Mouse (Mus musculus) midbrain, embryonic 10.5 days (tissue): ENCODE measurements at regions not wholly inside any gene's neighbourhood (a gene's known extent, or its start where the extent isn't known, plus 50 kb on each side); places are given as distances from the start of the nearest gene placed in this dataset.

Experiments used
- DNase-seq: peaks from one replicate; pipeline ENCODE4 v3.0.0-alpha.2; 2017; ENCODE audit warnings: low spot score
- H3K27ac ChIP-seq: fragments of 300-500 bp; sonication (generic); replicated peaks from 2 replicates; pipeline ENCODE4 v1.5.1; 2016; ENCODE audit warnings: mild to moderate bottlenecking
- H3K27me3 ChIP-seq: fragments of 300-500 bp; sonication (generic); 2 replicates; pipeline ENCODE4 v1.6.1; 2016; ENCODE audit warnings: low read depth, mild to moderate bottlenecking; ENCODE audit not compliant: poor library complexity, severe bottlenecking
- H3K36me3 ChIP-seq: fragments of 300-500 bp; sonication (generic); 2 replicates; pipeline ENCODE4 v1.6.1; 2016; ENCODE audit warnings: mild to moderate bottlenecking, moderate library complexity
- H3K4me1 ChIP-seq: fragments of 300-500 bp; sonication (generic); 2 replicates; pipeline ENCODE4 v1.6.1; 2016
- H3K4me3 ChIP-seq: fragments of 300-500 bp; sonication (generic); 2 replicates; pipeline ENCODE4 v1.5.1; 2016; ENCODE audit warnings: mild to moderate bottlenecking, moderate library complexity
- H3K9me3 ChIP-seq: fragments of 300-500 bp; sonication (generic); replicated peaks from 2 replicates; pipeline ENCODE4 v1.6.1; 2016; ENCODE audit warnings: mild to moderate bottlenecking
- WGBS: fragments of 180-500 bp; shearing (Covaris S2); methylation state at CpG from one replicate; pipeline ENCODE4 v1.1.7; 2016; 5-methylcytosine and 5-hydroxymethylcytosine counted together

- H3K27me3 ChIP-seq = peaks cover 21% of the 10 kb centered on the region
- no peak overlapping the region for H3K4me3 ChIP-seq
- H3K27ac ChIP-seq = no peak overlapping the region
- DNase-seq = no peak
- 84% methylated on average over 5 of the region's 5 CpGs for WGBS
- H3K4me1 ChIP-seq = no peaks in the 10 kb centered on the region
- H3K36me3 ChIP-seq = peaks cover 3% of the 10 kb centered on the region; the same call in 1 of the 2 replicates
- H3K9me3 ChIP-seq = no peaks in the 10 kb centered on the region
Observed at GRCm38 (mm10) chr7:70300516-70300915, 66.0 kb downstream of the Nr2f2 start.

- Histone ChIP-seq H3K4me3 (no peak overlapping the region), H3K4me1 (peaks cover 40% of the 10 kb centered on the region), H3K27me3 (peaks cover 73% of the 10 kb centered on the region), H3K36me3 (0 out of 2 replicates have a peak, but pooled peaks cover 5% of the 10 kb centered on the region), H3K9me3 (peaks cover 7% of the 10 kb centered on the region; the same call in 1 of the 2 replicates), H3K27ac (no peak overlapping the region)
- DNase-seq = no peak
- WGBS = 95% methylated on average over 6 of the region's 6 CpGs
Observed at GRCm38 (mm10) chr7:70291431-70291830, 75.1 kb downstream of the Nr2f2 start.

GRCm38 (mm10) chr7:70290733-70291320, 75.7 kb downstream of the Nr2f2 start:
- Histone ChIP-seq H3K27ac (no peak overlapping the region), H3K4me1 (peaks cover 44% of the 10 kb centered on the region), H3K4me3 (no peak overlapping the region), H3K36me3 (0 out of 2 replicates have a peak, but pooled peaks cover 5% of the 10 kb centered on the region), H3K27me3 (peaks cover 79% of the 10 kb centered on the region), H3K9me3 (peaks cover 7% of the 10 kb centered on the region; the same call in 1 of the 2 replicates)
- 72% methylated on average over 8 of the region's 8 CpGs for WGBS
- DNase-seq = no peak

- Histone ChIP-seq H3K4me3 (no peak overlapping the region), H3K27me3 (peaks cover 84% of the 10 kb centered on the region), H3K27ac (no peak overlapping the region), H3K9me3 (peaks cover 7% of the 10 kb centered on the region; the same call in 1 of the 2 replicates), H3K36me3 (0 out of 2 replicates have a peak, but pooled peaks cover 5% of the 10 kb centered on the region), H3K4me1 (peaks cover 48% of the 10 kb centered on the region)
- DNase-seq = no peak
- WGBS = 20% methylated on average over 6 of the region's 6 CpGs
Observed at GRCm38 (mm10) chr7:70290277-70290676, 76.3 kb downstream of the Nr2f2 start.

GRCm38 (mm10) chr7:70288621-70289020, 77.9 kb downstream of the Nr2f2 start:
- H3K4me1 ChIP-seq = peaks cover 55% of the 10 kb centered on the region
- peaks cover 93% of the 10 kb centered on the region for H3K27me3 ChIP-seq
- H3K4me3 ChIP-seq = no peak overlapping the region
- 0 out of 2 replicates have a peak, but pooled peaks cover 5% of the 10 kb centered on the region for H3K36me3 ChIP-seq
- H3K27ac ChIP-seq = no peak overlapping the region
- WGBS = 10% methylated on average over 5 of the region's 5 CpGs
- peaks cover 7% of the 10 kb centered on the region; the same call in 1 of the 2 replicates for H3K9me3 ChIP-seq
- no peak for DNase-seq

GRCm38 (mm10) chr7:70287891-70288421, 78.6 kb downstream of the Nr2f2 start:
- peak; percentile 56 for DNase-seq
- Histone ChIP-seq H3K36me3 (0 out of 2 replicates have a peak, but pooled peaks cover 5% of the 10 kb centered on the region), H3K27me3 (peaks cover 99% of the 10 kb centered on the region), H3K9me3 (peaks cover 6% of the 10 kb centered on the region; the same call in 1 of the 2 replicates), H3K4me3 (peak overlapping the region; percentile 45), H3K4me1 (peaks cover 62% of the 10 kb centered on the region), H3K27ac (peak overlapping the region; percentile 68)
- under 1% methylated on average over 29 of the region's 29 CpGs for WGBS

GRCm38 (mm10) chr7:70286836-70287355, 79.6 kb downstream of the Nr2f2 start:
- H3K9me3 ChIP-seq = no peaks in the 10 kb centered on the region
- no peaks in the 10 kb centered on the region for H3K36me3 ChIP-seq
- peaks cover 100% of the 10 kb centered on the region for H3K27me3 ChIP-seq
- no peak overlapping the region for H3K27ac ChIP-seq
- H3K4me1 ChIP-seq = peaks cover 72% of the 10 kb centered on the region
- 2% methylated on average over 14 of the region's 14 CpGs for WGBS
- DNase-seq = peak; percentile 32
- no peak overlapping the region for H3K4me3 ChIP-seq

- no peak for DNase-seq
- Histone ChIP-seq H3K9me3 (no peaks in the 10 kb centered on the region), H3K27me3 (peaks cover 100% of the 10 kb centered on the region), H3K4me1 (peaks cover 80% of the 10 kb centered on the region), H3K27ac (no peak overlapping the region), H3K36me3 (no peaks in the 10 kb centered on the region), H3K4me3 (no peak overlapping the region)
- WGBS = 6% methylated on average over 3 of the region's 3 CpGs
Observed at GRCm38 (mm10) chr7:70285344-70285743, 81.2 kb downstream of the Nr2f2 start.

- WGBS = 4% methylated on average over 1 of the region's 1 CpGs
- H3K4me1 ChIP-seq = peaks cover 84% of the 10 kb centered on the region
- no peak for DNase-seq
- peaks cover 100% of the 10 kb centered on the region for H3K27me3 ChIP-seq
- no peak overlapping the region for H3K4me3 ChIP-seq
- H3K9me3 ChIP-seq = no peaks in the 10 kb centered on the region
- no peaks in the 10 kb centered on the region for H3K36me3 ChIP-seq
- no peak overlapping the region for H3K27ac ChIP-seq
Observed at GRCm38 (mm10) chr7:70283836-70284235, 82.7 kb downstream of the Nr2f2 start.

- peaks cover 77% of the 10 kb centered on the region for H3K4me1 ChIP-seq
- no peak overlapping the region for H3K27ac ChIP-seq
- 3% methylated on average over 4 of the region's 4 CpGs for WGBS
- peaks cover 100% of the 10 kb centered on the region for H3K27me3 ChIP-seq
- no peak for DNase-seq
- H3K9me3 ChIP-seq = no peaks in the 10 kb centered on the region
- H3K4me3 ChIP-seq = no peak overlapping the region
- no peaks in the 10 kb centered on the region for H3K36me3 ChIP-seq
Observed at GRCm38 (mm10) chr7:70283166-70283565, 83.4 kb downstream of the Nr2f2 start.

GRCm38 (mm10) chr7:70281891-70282515, 84.5 kb downstream of the Nr2f2 start:
- 3% methylated on average over 11 of the region's 11 CpGs for WGBS
- Histone ChIP-seq H3K27me3 (peaks cover 100% of the 10 kb centered on the region), H3K27ac (peak overlapping the region; percentile 23; the same call in 1 of the 2 replicates), H3K4me3 (no peak overlapping the region), H3K4me1 (peaks cover 66% of the 10 kb centered on the region), H3K36me3 (no peaks in the 10 kb centered on the region), H3K9me3 (no peaks in the 10 kb centered on the region)
- DNase-seq = peak; percentile 46

GRCm38 (mm10) chr7:70281381-70281750, 85.2 kb downstream of the Nr2f2 start:
- Histone ChIP-seq H3K9me3 (no peaks in the 10 kb centered on the region), H3K4me3 (peak overlapping the region; percentile 43), H3K27ac (peak overlapping the region; percentile 77), H3K27me3 (peaks cover 99% of the 10 kb centered on the region), H3K4me1 (peaks cover 59% of the 10 kb centered on the region), H3K36me3 (no peaks in the 10 kb centered on the region)
- 1% methylated on average over 22 of the region's 22 CpGs for WGBS
- peak; percentile 60 for DNase-seq
